Mouse (Mus musculus) forebrain, embryonic 11.5 days (tissue): ENCODE data around the gene Psmc2. TPM values are rescaled to one million over a fixed set of nuclear protein-coding genes. Genes with fewer than 3 reads are reported as not detected.
A peak's percentile ranks its signal among the peaks of the same experiment; 100 is the strongest.

Experiments
- ATAC-seq: fragments of 200-750 bp; cut with Nextera tagmentation; replicated peaks from 2 replicates; pipeline ENCODE4 v1.8.0; 2017; ENCODE audit warnings: moderate TSS enrichment; ENCODE audit not compliant: low FRiP score
- DNase-seq: peaks from one replicate; pipeline ENCODE4 v3.0.0-alpha.2; 2017; ENCODE audit warnings: low spot score
- H3K27ac ChIP-seq: fragments of 300-500 bp; sonication (generic); 2 replicates; pipeline ENCODE4 v1.5.1; 2014; ENCODE audit warnings: low read depth, low read length
- H3K27me3 ChIP-seq: fragments of 300-500 bp; sonication (generic); 2 replicates; pipeline ENCODE4 v1.6.1; 2014; ENCODE audit warnings: mild to moderate bottlenecking, low read length, mixed read lengths; ENCODE audit not compliant: control insufficient read depth, insufficient read depth
- H3K36me3 ChIP-seq: fragments of 300-500 bp; sonication (generic); 2 replicates; pipeline ENCODE4 v1.6.1; 2014; ENCODE audit warnings: mild to moderate bottlenecking, low read length, moderate library complexity, mixed read lengths; ENCODE audit not compliant: control insufficient read depth, insufficient read depth
- H3K4me1 ChIP-seq: fragments of 300-500 bp; sonication (generic); replicated peaks from 2 replicates; pipeline ENCODE4 v1.6.1; 2014; ENCODE audit warnings: low read length, mixed read lengths; ENCODE audit not compliant: control insufficient read depth, insufficient read depth
- H3K4me2 ChIP-seq: fragments of 300-500 bp; sonication (generic); 2 replicates; pipeline ENCODE4 v1.6.1; 2014; ENCODE audit warnings: low read depth, mild to moderate bottlenecking, low read length, moderate library complexity, mixed read lengths; ENCODE audit not compliant: severe bottlenecking
- H3K4me3 ChIP-seq: fragments of 300-500 bp; sonication (generic); 2 replicates; pipeline ENCODE4 v1.5.1; 2014; ENCODE audit warnings: low read depth, low read length
- H3K9ac ChIP-seq: fragments of 300-500 bp; sonication (generic); 2 replicates; pipeline ENCODE4 v1.6.1; 2014; ENCODE audit warnings: low read length
- H3K9me3 ChIP-seq: fragments of 300-500 bp; sonication (generic); 2 replicates; pipeline ENCODE4 v1.6.1; 2016; ENCODE audit warnings: low read length, mixed read lengths; ENCODE audit not compliant: control insufficient read depth
- WGBS: fragments of 180-500 bp; shearing (Covaris S2); extraction: QIAGEN DNeasy Blood & Tissue Kit; methylation state at CpG from one replicate; pipeline ENCODE4 v1.1.7; 2014; 5-methylcytosine and 5-hydroxymethylcytosine counted together
- polyA plus RNA-seq: library from polyadenylated mRNA; unstranded; fragments of >200 nt; fragmentation: Nextera tagmentation; extraction: Ambion mirVana; gene quantifications from 2 replicates; pipeline ENCODE4 v1.2.1, GENCODE M21; 2014

Psmc2 gene
- polyA plus RNA-seq, 1 experiment from 2014 or later, result 240 TPM

- no peaks in the 10 kb centered on the region for H3K27me3 ChIP-seq
- DNase-seq (no peak), ATAC-seq (no peak)
- H3K9me3 ChIP-seq, result no peaks in the 10 kb centered on the region
- H3K4me1 ChIP-seq, result no peaks in the 10 kb centered on the region
- H3K4me2 ChIP-seq, result no peak overlapping the region
- no peak overlapping the region for H3K9ac ChIP-seq
- H3K36me3 ChIP-seq, result peaks cover 2% of the 10 kb centered on the region; the same call in 1 of the 2 replicates
- no peak overlapping the region for H3K4me3 ChIP-seq
- H3K27ac ChIP-seq, result no peak overlapping the region
Measured at GRCm38 (mm10) chr5:21744651-21745050, 40.4 kb upstream of the Psmc2 start.

DNA sequence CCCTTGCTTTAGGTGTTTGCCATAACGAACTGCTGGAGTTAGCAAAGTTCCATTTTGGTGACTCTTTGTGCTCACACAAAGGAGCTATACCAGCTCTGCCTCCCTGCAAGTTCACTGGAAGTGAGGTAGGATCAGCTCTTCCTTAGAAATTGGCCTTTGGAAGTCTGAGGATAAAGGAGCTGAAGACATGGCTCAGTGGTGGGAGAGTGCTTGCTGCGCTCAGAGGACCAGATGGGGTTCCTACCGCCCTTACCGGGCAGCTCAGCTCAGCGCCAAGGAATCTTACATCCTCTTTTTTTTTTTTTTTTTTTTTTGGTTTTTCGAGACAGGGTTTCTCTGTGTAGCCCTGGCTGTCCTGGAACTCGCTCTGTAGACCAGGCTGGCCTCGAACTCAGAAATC is 39.1 kb upstream of the Psmc2 start:
- no peak overlapping the region for H3K9ac ChIP-seq
- 94% methylated on average over 7 of the region's 8 CpGs for WGBS
- no peaks in the 10 kb centered on the region for H3K9me3 ChIP-seq
- H3K4me2 ChIP-seq, result no peak overlapping the region
- peaks cover 2% of the 10 kb centered on the region; the same call in 1 of the 2 replicates for H3K36me3 ChIP-seq
- no peaks in the 10 kb centered on the region for H3K4me1 ChIP-seq
- no peak overlapping the region for H3K27ac ChIP-seq
- DNase-seq, result no peak
- ATAC-seq, result no peak
- no peaks in the 10 kb centered on the region for H3K27me3 ChIP-seq
- no peak overlapping the region for H3K4me3 ChIP-seq

DNA sequence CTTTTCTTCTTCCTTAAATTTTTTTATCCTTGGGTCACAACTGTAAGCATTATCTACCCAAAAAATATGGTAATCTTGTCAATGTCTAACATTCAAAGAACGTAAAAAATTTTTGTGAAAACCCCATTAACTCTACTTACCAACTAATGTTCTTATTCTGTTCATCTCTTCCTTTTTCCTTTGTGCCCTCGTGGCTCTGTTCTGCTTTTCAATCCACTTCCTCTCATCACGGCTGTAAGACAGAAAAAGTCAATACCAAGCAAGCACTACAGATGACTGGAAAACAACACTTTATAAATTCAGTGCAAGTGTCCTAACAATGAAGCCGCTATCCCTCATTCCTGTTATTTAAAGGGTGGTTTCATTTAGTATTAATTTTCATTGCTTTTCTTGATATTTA is 16.6 kb upstream of the Psmc2 start:
- Histone ChIP-seq H3K27me3 (no peaks in the 10 kb centered on the region), H3K9me3 (no peaks in the 10 kb centered on the region), H3K36me3 (peaks cover 13% of the 10 kb centered on the region; the same call in 1 of the 2 replicates), H3K4me3 (no peak overlapping the region), H3K4me1 (no peaks in the 10 kb centered on the region), H3K4me2 (no peak overlapping the region), H3K9ac (no peak overlapping the region), H3K27ac (no peak overlapping the region)
- DNase-seq (no peak), ATAC-seq (no peak)
- 86% methylated on average over 4 of the region's 4 CpGs for WGBS

GRCm38 (mm10) chr5:21769841-21770240 is 15.2 kb upstream of the Psmc2 start:
- Histone ChIP-seq H3K4me2 (no peak overlapping the region), H3K27me3 (no peaks in the 10 kb centered on the region), H3K27ac (no peak overlapping the region), H3K4me1 (no peaks in the 10 kb centered on the region), H3K9me3 (no peaks in the 10 kb centered on the region), H3K4me3 (no peak overlapping the region), H3K9ac (no peak overlapping the region), H3K36me3 (peaks cover 13% of the 10 kb centered on the region; the same call in 1 of the 2 replicates)
- no peak for DNase-seq
- 95% methylated on average over 6 of the region's 6 CpGs for WGBS
- ATAC-seq, result no peak

DNA sequence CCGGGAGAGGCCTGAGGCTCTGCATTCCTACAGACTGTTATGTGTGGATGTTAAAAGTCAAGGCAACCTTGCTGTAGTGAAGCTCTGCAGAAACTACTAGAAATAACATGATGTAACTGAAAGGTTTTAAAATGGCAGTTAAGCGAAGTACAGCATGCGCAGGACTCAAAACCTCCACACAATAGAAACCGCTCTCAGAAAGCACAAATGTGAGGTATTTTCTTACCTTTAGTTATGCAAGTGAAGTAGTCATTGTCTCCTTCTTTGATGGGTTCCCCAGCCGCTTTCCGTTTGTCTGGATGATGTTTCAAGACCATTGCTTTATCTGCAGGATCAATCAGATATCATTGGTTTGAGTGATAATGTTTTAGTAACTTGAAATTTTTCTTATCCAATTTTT is 8.6 kb upstream of the Psmc2 start:
- no peak for ATAC-seq
- Histone ChIP-seq H3K27me3 (no peaks in the 10 kb centered on the region), H3K4me3 (no peak overlapping the region), H3K4me2 (no peak overlapping the region), H3K9ac (no peak overlapping the region), H3K9me3 (no peaks in the 10 kb centered on the region), H3K4me1 (no peaks in the 10 kb centered on the region), H3K36me3 (peaks cover 12% of the 10 kb centered on the region; the same call in 1 of the 2 replicates), H3K27ac (no peak overlapping the region)
- WGBS, result 96% methylated on average over 6 of the region's 6 CpGs
- no peak for DNase-seq

- H3K27ac ChIP-seq, result peak overlapping the region; percentile 64
- H3K9me3 ChIP-seq, result no peaks in the 10 kb centered on the region
- DNase-seq (no peak), ATAC-seq (peak; percentile 34)
- H3K4me2 ChIP-seq, result peak overlapping the region; percentile 89
- WGBS, result under 1% methylated on average over 49 of the region's 51 CpGs
- peaks cover 4% of the 10 kb centered on the region; the same call in 1 of the 2 replicates for H3K4me1 ChIP-seq
- peak overlapping the region; percentile 90 for H3K4me3 ChIP-seq
- peaks cover 11% of the 10 kb centered on the region; the same call in 1 of the 2 replicates for H3K36me3 ChIP-seq
- H3K27me3 ChIP-seq, result no peaks in the 10 kb centered on the region
- peak overlapping the region; percentile 84 for H3K9ac ChIP-seq
Measured at GRCm38 (mm10) chr5:21784161-21785052, 676 bp upstream of the Psmc2 start.

DNA sequence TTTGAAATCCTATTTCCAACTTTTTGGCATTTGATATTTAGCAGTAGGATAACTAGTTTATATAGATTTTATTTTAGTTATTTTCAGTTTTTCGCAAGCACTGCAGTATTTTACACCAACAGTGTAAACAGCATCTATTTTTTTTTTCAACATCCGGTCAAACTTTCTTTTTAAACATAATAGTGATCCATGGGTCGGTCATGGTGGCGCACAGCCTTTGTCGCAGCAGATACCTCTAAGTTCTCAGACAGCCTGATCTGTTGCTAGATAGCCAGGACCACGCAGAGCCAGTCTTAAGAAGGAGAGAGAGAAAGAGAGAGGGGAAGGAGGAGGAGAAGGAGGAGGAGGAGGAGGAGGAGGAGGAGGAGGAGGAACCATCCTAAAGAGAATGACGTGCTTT is 693 bp downstream of the Psmc2 start:
- DNase-seq (no peak), ATAC-seq (no peak)
- Histone ChIP-seq H3K9me3 (no peaks in the 10 kb centered on the region), H3K4me3 (no peak overlapping the region), H3K27ac (peak overlapping the region; percentile 81; the same call in 1 of the 2 replicates), H3K27me3 (no peaks in the 10 kb centered on the region), H3K36me3 (peaks cover 10% of the 10 kb centered on the region; the same call in 1 of the 2 replicates), H3K4me1 (peaks cover 4% of the 10 kb centered on the region; the same call in 1 of the 2 replicates), H3K9ac (no peak overlapping the region), H3K4me2 (peak overlapping the region; percentile 52)
- 86% methylated on average over 7 of the region's 7 CpGs for WGBS

DNA sequence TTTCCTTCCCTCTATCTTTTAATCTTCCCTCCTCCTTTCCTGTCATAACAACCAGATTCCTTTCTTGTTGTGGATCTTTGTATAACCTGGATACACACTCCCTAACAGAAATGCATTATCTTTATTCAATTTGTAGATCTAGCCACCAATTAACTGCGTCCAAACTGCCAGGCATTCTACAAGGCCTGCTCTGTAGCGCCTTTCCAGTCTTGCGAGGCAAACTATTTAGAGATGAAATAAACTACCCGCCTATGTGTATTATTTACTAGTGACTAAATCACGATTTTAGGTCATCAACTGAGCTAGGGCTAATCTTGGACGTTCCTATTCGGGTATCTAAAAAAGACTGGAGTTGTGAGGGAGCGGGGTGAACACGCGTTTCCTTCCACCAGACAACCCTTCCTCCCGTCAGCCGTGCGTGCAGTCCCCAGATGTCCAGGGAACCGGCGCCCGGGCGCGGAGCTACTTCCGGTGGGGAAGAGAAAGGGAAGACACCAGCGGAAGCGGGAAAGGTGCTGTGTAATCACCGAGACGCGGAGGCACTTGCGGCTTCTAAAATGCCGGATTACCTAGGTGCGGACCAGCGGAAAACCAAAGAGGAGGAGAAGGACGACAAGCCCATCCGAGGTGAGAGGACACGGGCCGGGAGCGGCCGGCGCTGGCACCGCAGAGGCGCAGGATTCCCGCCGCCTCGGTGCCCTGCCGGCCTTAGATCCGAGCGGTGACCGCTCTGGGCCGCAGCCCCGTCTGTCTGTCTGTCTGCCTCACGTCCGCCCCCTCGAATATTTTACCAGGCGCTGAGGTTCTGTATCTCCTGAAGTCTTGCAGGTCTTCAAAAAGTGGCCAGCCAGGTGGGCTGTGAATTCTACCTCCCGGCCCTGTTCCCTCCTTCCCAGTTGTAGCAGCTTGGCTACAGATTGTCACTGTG is 1.4 kb downstream of the Psmc2 start:
- Histone ChIP-seq H3K9ac (peak overlapping the region; percentile 80), H3K4me3 (peak overlapping the region; percentile 76), H3K36me3 (peaks cover 6% of the 10 kb centered on the region; the same call in 1 of the 2 replicates), H3K4me1 (peaks cover 4% of the 10 kb centered on the region; the same call in 1 of the 2 replicates), H3K27ac (peak overlapping the region; percentile 81), H3K9me3 (no peaks in the 10 kb centered on the region), H3K27me3 (no peaks in the 10 kb centered on the region), H3K4me2 (peak overlapping the region; percentile 52)
- DNase-seq (peak; percentile 96), ATAC-seq (peak; percentile 83)
- 2% methylated on average over 51 of the region's 51 CpGs for WGBS
